Mouse (Mus musculus) forebrain, embryonic 11.5 days (tissue): ENCODE measurements at regions not wholly inside any gene's neighbourhood (a gene's known extent, or its start where the extent isn't known, plus 50 kb on each side); places are given as distances from the start of the nearest gene placed in this dataset.

Experiments
- ATAC-seq: fragments of 200-750 bp; cut with Nextera tagmentation; replicated peaks from 2 replicates; pipeline ENCODE4 v1.8.0; 2017; ENCODE audit warnings: moderate TSS enrichment; ENCODE audit not compliant: low FRiP score
- DNase-seq: peaks from one replicate; pipeline ENCODE4 v3.0.0-alpha.2; 2017; ENCODE audit warnings: low spot score
- H3K27ac ChIP-seq: fragments of 300-500 bp; sonication (generic); 2 replicates; pipeline ENCODE4 v1.5.1; 2014; ENCODE audit warnings: low read depth, low read length
- H3K27me3 ChIP-seq: fragments of 300-500 bp; sonication (generic); 2 replicates; pipeline ENCODE4 v1.6.1; 2014; ENCODE audit warnings: mild to moderate bottlenecking, low read length, mixed read lengths; ENCODE audit not compliant: control insufficient read depth, insufficient read depth
- H3K36me3 ChIP-seq: fragments of 300-500 bp; sonication (generic); 2 replicates; pipeline ENCODE4 v1.6.1; 2014; ENCODE audit warnings: mild to moderate bottlenecking, low read length, moderate library complexity, mixed read lengths; ENCODE audit not compliant: control insufficient read depth, insufficient read depth
- H3K4me1 ChIP-seq: fragments of 300-500 bp; sonication (generic); replicated peaks from 2 replicates; pipeline ENCODE4 v1.6.1; 2014; ENCODE audit warnings: low read length, mixed read lengths; ENCODE audit not compliant: control insufficient read depth, insufficient read depth
- H3K4me2 ChIP-seq: fragments of 300-500 bp; sonication (generic); 2 replicates; pipeline ENCODE4 v1.6.1; 2014; ENCODE audit warnings: low read depth, mild to moderate bottlenecking, low read length, moderate library complexity, mixed read lengths; ENCODE audit not compliant: severe bottlenecking
- H3K4me3 ChIP-seq: fragments of 300-500 bp; sonication (generic); 2 replicates; pipeline ENCODE4 v1.5.1; 2014; ENCODE audit warnings: low read depth, low read length
- H3K9ac ChIP-seq: fragments of 300-500 bp; sonication (generic); 2 replicates; pipeline ENCODE4 v1.6.1; 2014; ENCODE audit warnings: low read length
- H3K9me3 ChIP-seq: fragments of 300-500 bp; sonication (generic); 2 replicates; pipeline ENCODE4 v1.6.1; 2016; ENCODE audit warnings: low read length, mixed read lengths; ENCODE audit not compliant: control insufficient read depth
- WGBS: fragments of 180-500 bp; shearing (Covaris S2); extraction: QIAGEN DNeasy Blood & Tissue Kit; methylation state at CpG from one replicate; pipeline ENCODE4 v1.1.7; 2014; 5-methylcytosine and 5-hydroxymethylcytosine counted together

GRCm38 (mm10) chr1:81950140-81950550, 282.8 kb upstream of the Gm9747 start:
- Histone ChIP-seq H3K9ac (no peak overlapping the region), H3K27me3 (no peaks in the 10 kb centered on the region), H3K27ac (no peak overlapping the region), H3K4me3 (no peak overlapping the region), H3K9me3 (no peaks in the 10 kb centered on the region), H3K36me3 (no peaks in the 10 kb centered on the region), H3K4me1 (no peaks in the 10 kb centered on the region), H3K4me2 (no peak overlapping the region)
- ATAC-seq (no peak), DNase-seq (no peak)
- WGBS = 74% methylated on average over 3 of the region's 3 CpGs

GRCm38 (mm10) chr1:81950853-81951252, 282.1 kb upstream of the Gm9747 start:
- no peaks in the 10 kb centered on the region for H3K4me1 ChIP-seq
- H3K27me3 ChIP-seq = no peaks in the 10 kb centered on the region
- no peaks in the 10 kb centered on the region for H3K9me3 ChIP-seq
- WGBS = 66% methylated on average over 1 of the region's 1 CpGs
- no peak overlapping the region for H3K9ac ChIP-seq
- H3K4me2 ChIP-seq = no peak overlapping the region
- no peaks in the 10 kb centered on the region for H3K36me3 ChIP-seq
- ATAC-seq (no peak), DNase-seq (no peak)
- no peak overlapping the region for H3K4me3 ChIP-seq
- H3K27ac ChIP-seq = no peak overlapping the region

- H3K27me3 ChIP-seq = no peaks in the 10 kb centered on the region
- H3K4me1 ChIP-seq = no peaks in the 10 kb centered on the region
- no peaks in the 10 kb centered on the region for H3K36me3 ChIP-seq
- H3K9me3 ChIP-seq = no peaks in the 10 kb centered on the region
- H3K27ac ChIP-seq = no peak overlapping the region
- 89% methylated on average over 4 of the region's 4 CpGs for WGBS
- ATAC-seq (no peak), DNase-seq (no peak)
- no peak overlapping the region for H3K9ac ChIP-seq
- H3K4me2 ChIP-seq = no peak overlapping the region
- H3K4me3 ChIP-seq = no peak overlapping the region
Measured at GRCm38 (mm10) chr1:81951493-81952011, 281.4 kb upstream of the Gm9747 start.

GRCm38 (mm10) chr1:81952095-81952494, 280.8 kb upstream of the Gm9747 start:
- 67% methylated on average over 3 of the region's 3 CpGs for WGBS
- H3K27ac ChIP-seq = no peak overlapping the region
- no peaks in the 10 kb centered on the region for H3K27me3 ChIP-seq
- ATAC-seq (no peak), DNase-seq (no peak)
- no peak overlapping the region for H3K9ac ChIP-seq
- H3K4me3 ChIP-seq = no peak overlapping the region
- H3K4me1 ChIP-seq = no peaks in the 10 kb centered on the region
- H3K4me2 ChIP-seq = no peak overlapping the region
- H3K9me3 ChIP-seq = no peaks in the 10 kb centered on the region
- H3K36me3 ChIP-seq = no peaks in the 10 kb centered on the region

GRCm38 (mm10) chr1:81954507-81954906, 278.4 kb upstream of the Gm9747 start:
- Histone ChIP-seq H3K4me3 (no peak overlapping the region), H3K4me1 (no peaks in the 10 kb centered on the region), H3K4me2 (no peak overlapping the region), H3K27ac (no peak overlapping the region), H3K9ac (no peak overlapping the region), H3K36me3 (no peaks in the 10 kb centered on the region), H3K27me3 (no peaks in the 10 kb centered on the region), H3K9me3 (no peaks in the 10 kb centered on the region)
- ATAC-seq = no peak
- no peak for DNase-seq
- WGBS = 85% methylated on average over 2 of the region's 2 CpGs

GRCm38 (mm10) chr1:81967062-81967461, 265.9 kb upstream of the Gm9747 start:
- no peaks in the 10 kb centered on the region for H3K4me1 ChIP-seq
- H3K27ac ChIP-seq = no peak overlapping the region
- H3K9ac ChIP-seq = no peak overlapping the region
- no peak overlapping the region for H3K4me2 ChIP-seq
- H3K4me3 ChIP-seq = no peak overlapping the region
- WGBS = 85% methylated on average over 1 of the region's 1 CpGs
- no peaks in the 10 kb centered on the region for H3K27me3 ChIP-seq
- DNase-seq (no peak), ATAC-seq (no peak)
- H3K9me3 ChIP-seq = no peaks in the 10 kb centered on the region
- H3K36me3 ChIP-seq = no peaks in the 10 kb centered on the region

- H3K36me3 ChIP-seq = no peaks in the 10 kb centered on the region
- no peaks in the 10 kb centered on the region for H3K27me3 ChIP-seq
- no peak overlapping the region for H3K4me3 ChIP-seq
- ATAC-seq = no peak
- no peaks in the 10 kb centered on the region for H3K4me1 ChIP-seq
- H3K9ac ChIP-seq = no peak overlapping the region
- no peak for DNase-seq
- H3K4me2 ChIP-seq = no peak overlapping the region
- no peak overlapping the region for H3K27ac ChIP-seq
- 73% methylated on average over 1 of the region's 1 CpGs for WGBS
- H3K9me3 ChIP-seq = no peaks in the 10 kb centered on the region
Measured at GRCm38 (mm10) chr1:81967746-81968295, 265.1 kb upstream of the Gm9747 start.

- ATAC-seq = no peak
Measured at GRCm38 (mm10) chr1:81972575-81972974, 260.3 kb upstream of the Gm9747 start.

GRCm38 (mm10) chr1:81973481-81973880, 259.4 kb upstream of the Gm9747 start:
- 89% methylated on average over 4 of the region's 4 CpGs for WGBS
- H3K4me2 ChIP-seq = no peak overlapping the region
- H3K4me1 ChIP-seq = no peaks in the 10 kb centered on the region
- H3K27ac ChIP-seq = no peak overlapping the region
- H3K27me3 ChIP-seq = no peaks in the 10 kb centered on the region
- no peaks in the 10 kb centered on the region for H3K9me3 ChIP-seq
- H3K36me3 ChIP-seq = no peaks in the 10 kb centered on the region
- no peak overlapping the region for H3K4me3 ChIP-seq
- no peak overlapping the region for H3K9ac ChIP-seq
- DNase-seq (no peak), ATAC-seq (no peak)

More at GRCm38 (mm10) chr1:81972575-81972974, 260.3 kb upstream of the Gm9747 start:
- Histone ChIP-seq H3K9ac (no peak overlapping the region), H3K4me1 (no peaks in the 10 kb centered on the region), H3K9me3 (no peaks in the 10 kb centered on the region), H3K27me3 (no peaks in the 10 kb centered on the region), H3K36me3 (no peaks in the 10 kb centered on the region), H3K27ac (no peak overlapping the region), H3K4me3 (no peak overlapping the region), H3K4me2 (no peak overlapping the region)
- 82% methylated on average over 5 of the region's 5 CpGs for WGBS
- DNase-seq = no peak
